Mouse (Mus musculus) liver, embryonic 11.5 days (tissue): Measurements from ENCODE around the gene Oasl1. TPM values are rescaled to one million over a fixed set of nuclear protein-coding genes. Genes with fewer than 3 reads are reported as not detected.
A peak's percentile ranks its signal among the peaks of the same experiment; 100 is the strongest.

Experiments used
- ATAC-seq: fragments of 200-750 bp; cut with Nextera tagmentation; replicated peaks from 2 replicates; pipeline ENCODE4 v1.8.0; 2017; ENCODE audit warnings: moderate number of reproducible peaks, mild to moderate bottlenecking, moderate TSS enrichment, moderate library complexity; ENCODE audit not compliant: low FRiP score
- DNase-seq: peaks from one replicate; pipeline ENCODE4 v3.0.0-alpha.2; 2017; ENCODE audit warnings: low spot score
- H3K27ac ChIP-seq: fragments of 300-500 bp; sonication (generic); 2 replicates; pipeline ENCODE4 v1.5.1; 2014; ENCODE audit warnings: mild to moderate bottlenecking, low read depth, low read length, control low read depth
- H3K27me3 ChIP-seq: fragments of 300-500 bp; sonication (generic); replicated peaks from 2 replicates; pipeline ENCODE4 v1.6.1; 2014; ENCODE audit warnings: low read length, mixed read lengths; ENCODE audit not compliant: control insufficient read depth, insufficient read depth
- H3K36me3 ChIP-seq: fragments of 300-500 bp; sonication (generic); 2 replicates; pipeline ENCODE4 v1.6.1; 2014; ENCODE audit warnings: mild to moderate bottlenecking, low read length, moderate library complexity, mixed read lengths; ENCODE audit not compliant: control insufficient read depth, insufficient read depth
- H3K4me1 ChIP-seq: fragments of 300-500 bp; sonication (generic); replicated peaks from 2 replicates; pipeline ENCODE4 v1.6.1; 2014; ENCODE audit warnings: low read length, mixed read lengths; ENCODE audit not compliant: control insufficient read depth, insufficient read depth
- H3K4me2 ChIP-seq: fragments of 300-500 bp; sonication (generic); 2 replicates; pipeline ENCODE4 v1.6.1; 2014; ENCODE audit warnings: mild to moderate bottlenecking, control low read depth, moderate library complexity
- H3K4me3 ChIP-seq: fragments of 300-500 bp; sonication (generic); 2 replicates; pipeline ENCODE4 v1.5.1; 2014; ENCODE audit warnings: low read depth, low read length, control low read depth
- H3K9ac ChIP-seq: fragments of 300-500 bp; sonication (generic); 2 replicates; pipeline ENCODE4 v1.6.1; 2014; ENCODE audit warnings: low read depth, low read length, control low read depth
- H3K9me3 ChIP-seq: fragments of 300-500 bp; sonication (generic); 2 replicates; pipeline ENCODE4 v1.6.1; 2016; ENCODE audit warnings: low read length, inconsistent platforms, mixed read lengths; ENCODE audit not compliant: control insufficient read depth
- WGBS: fragments of 180-500 bp; shearing (Covaris S2); extraction: QIAGEN DNeasy Blood & Tissue Kit; methylation state at CpG from one replicate; pipeline ENCODE4 v1.1.7; 2014; 5-methylcytosine and 5-hydroxymethylcytosine counted together
- polyA plus RNA-seq: library from polyadenylated mRNA; unstranded; fragments of >200 nt; fragmentation: Nextera tagmentation; extraction: Ambion mirVana; gene quantifications from 2 replicates; pipeline ENCODE4 v1.2.1, GENCODE M21; 2014

The Oasl1 gene
- polyA plus RNA-seq, 1 experiment from 2014 or later = 0.36 TPM

GRCm38 (mm10) chr5:114951279-114951880, 28.3 kb downstream of the Oasl1 start:
- H3K9me3 ChIP-seq = no peaks in the 10 kb centered on the region
- H3K4me1 ChIP-seq = no peaks in the 10 kb centered on the region; the same call in 1 of the 2 replicates
- H3K4me3 ChIP-seq = no peak overlapping the region
- H3K9ac ChIP-seq = no peak overlapping the region
- no peak overlapping the region for H3K4me2 ChIP-seq
- DNase-seq (no peak), ATAC-seq (no peak)
- H3K27me3 ChIP-seq = no peaks in the 10 kb centered on the region
- peaks cover 23% of the 10 kb centered on the region for H3K36me3 ChIP-seq
- H3K27ac ChIP-seq = no peak overlapping the region
- WGBS = 84% methylated on average over 21 of the region's 21 CpGs

GRCm38 (mm10) chr5:114953326-114953725, 30.3 kb downstream of the Oasl1 start:
- ATAC-seq (no peak), DNase-seq (no peak)
- Histone ChIP-seq H3K27ac (no peak overlapping the region), H3K9me3 (no peaks in the 10 kb centered on the region), H3K4me1 (no peaks in the 10 kb centered on the region; the same call in 1 of the 2 replicates), H3K27me3 (no peaks in the 10 kb centered on the region), H3K4me2 (no peak overlapping the region), H3K4me3 (no peak overlapping the region), H3K9ac (no peak overlapping the region), H3K36me3 (peaks cover 12% of the 10 kb centered on the region)
- 78% methylated on average over 14 of the region's 14 CpGs for WGBS

- H3K36me3 ChIP-seq = no peaks in the 10 kb centered on the region
- no peak for DNase-seq
- H3K9ac ChIP-seq = no peak overlapping the region
- peaks cover 3% of the 10 kb centered on the region for H3K4me1 ChIP-seq
- no peak for ATAC-seq
- H3K9me3 ChIP-seq = no peaks in the 10 kb centered on the region
- H3K27me3 ChIP-seq = no peaks in the 10 kb centered on the region
- 78% methylated on average over 5 of the region's 5 CpGs for WGBS
- H3K27ac ChIP-seq = no peak overlapping the region
- no peak overlapping the region for H3K4me3 ChIP-seq
- H3K4me2 ChIP-seq = no peak overlapping the region
These were observed 35.0 kb downstream of the Oasl1 start for GRCm38 (mm10) chr5:114958069-114958468.

GRCm38 (mm10) chr5:114961590-114962360, 38.7 kb downstream of the Oasl1 start:
- no peaks in the 10 kb centered on the region for H3K9me3 ChIP-seq
- no peaks in the 10 kb centered on the region for H3K36me3 ChIP-seq
- H3K4me2 ChIP-seq = no peak overlapping the region
- DNase-seq = no peak
- H3K9ac ChIP-seq = no peak overlapping the region
- no peak overlapping the region for H3K27ac ChIP-seq
- no peaks in the 10 kb centered on the region for H3K27me3 ChIP-seq
- 49% methylated on average over 4 of the region's 4 CpGs for WGBS
- H3K4me3 ChIP-seq = no peak overlapping the region
- peaks cover 18% of the 10 kb centered on the region for H3K4me1 ChIP-seq
- ATAC-seq = no peak

GRCm38 (mm10) chr5:114964315-114964966, 41.4 kb downstream of the Oasl1 start:
- WGBS = 47% methylated on average over 7 of the region's 7 CpGs
- peak overlapping the region; percentile 63 for H3K27ac ChIP-seq
- no peaks in the 10 kb centered on the region for H3K9me3 ChIP-seq
- peak overlapping the region; percentile 28; the same call in 1 of the 2 replicates for H3K9ac ChIP-seq
- DNase-seq (no peak), ATAC-seq (peak; percentile 83)
- H3K4me2 ChIP-seq = peak overlapping the region; percentile 47
- H3K4me1 ChIP-seq = peaks cover 18% of the 10 kb centered on the region
- H3K4me3 ChIP-seq = peak overlapping the region; percentile 11; the same call in 1 of the 2 replicates
- H3K36me3 ChIP-seq = no peaks in the 10 kb centered on the region
- peaks cover 2% of the 10 kb centered on the region; the same call in 1 of the 2 replicates for H3K27me3 ChIP-seq

- ATAC-seq = no peak
- WGBS = 45% methylated on average over 17 of the region's 17 CpGs
These were observed 42.2 kb downstream of the Oasl1 start for GRCm38 (mm10) chr5:114964967-114965898.

GRCm38 (mm10) chr5:114967523-114968268, 44.7 kb downstream of the Oasl1 start:
- H3K9me3 ChIP-seq = no peaks in the 10 kb centered on the region
- H3K36me3 ChIP-seq = no peaks in the 10 kb centered on the region
- WGBS = 29% methylated on average over 14 of the region's 14 CpGs
- no peak overlapping the region for H3K9ac ChIP-seq
- ATAC-seq = no peak
- no peak overlapping the region for H3K27ac ChIP-seq
- H3K27me3 ChIP-seq = peaks cover 2% of the 10 kb centered on the region; the same call in 1 of the 2 replicates
- no peak for DNase-seq
- H3K4me1 ChIP-seq = peaks cover 15% of the 10 kb centered on the region
- H3K4me3 ChIP-seq = no peak overlapping the region
- H3K4me2 ChIP-seq = peak overlapping the region; percentile 45

More at GRCm38 (mm10) chr5:114964967-114965898, 42.2 kb downstream of the Oasl1 start:
- peak overlapping the region; percentile 47 for H3K4me2 ChIP-seq
- peak overlapping the region; percentile 28; the same call in 1 of the 2 replicates for H3K9ac ChIP-seq
- 0 out of 2 replicates have a peak overlapping the region, but pooled peaks have one; percentile 11 for H3K4me3 ChIP-seq
- DNase-seq = no peak
- peak overlapping the region; percentile 63 for H3K27ac ChIP-seq
- peaks cover 18% of the 10 kb centered on the region for H3K4me1 ChIP-seq
- H3K36me3 ChIP-seq = no peaks in the 10 kb centered on the region
- H3K27me3 ChIP-seq = peaks cover 2% of the 10 kb centered on the region; the same call in 1 of the 2 replicates
- H3K9me3 ChIP-seq = no peaks in the 10 kb centered on the region
